Mouse (Mus musculus) megakaryocyte, embryonic 14.5 days (primary cell): Measurements from ENCODE around the gene Sntb2.

Experiments
- FLI1 ChIP-seq: IDR thresholded peaks from 2 replicates; pipeline ENCODE4 v1.6.1; 2012; ENCODE audit warnings: low read length, inconsistent platforms, mixed read lengths
- GATA1 ChIP-seq: IDR thresholded peaks from 3 replicates; pipeline ENCODE4 v1.6.1; 2012; ENCODE audit warnings: mixed read lengths, low read length, inconsistent platforms, borderline replicate concordance

- no peak for TF ChIP-seq GATA1
- peak; percentile 88 for TF ChIP-seq FLI1
Measured at GRCm38 (mm10) chr8:107056076-107056972, 120.8 kb downstream of the Sntb2 start, which contains the start of the genes Cog8 and Nip7.
